Mouse (Mus musculus): ENCODE data around the gene Wdr77.
"Not testable (repeated sequence)": the region's sequence is repeated elsewhere in the genome, so short reads cannot be mapped to it uniquely, and the experiment has no call there.

- TF ChIP-seq CTCF (IDR thresholded peaks at IDR 0.05; ENCODE audit: low read depth, low read length); POLR2A (IDR thresholded peaks at IDR 0.05; ENCODE audit: extremely low read depth, insufficient read depth, low read length): not testable (repeated sequence)
These were observed 44.2 kb downstream of the Wdr77 start for GRCm38 (mm10) chr3:106003360-106003759.
